ENCODE assay signal across 13 mouse cellular contexts in genomic region chr12:54600482-54600881, GRCm38 (mm10). TPM values are rescaled to one million over a fixed set of nuclear protein-coding genes. Genes with fewer than 3 reads are reported as not detected.
A peak's percentile ranks its signal among the peaks of the same experiment; 100 is the strongest.
DNase-seq lines count a peak whose midpoint lies in the region.
"Had no signal": no experiment of that assay in that cellular context is flagged by ENCODE, and none has a peak within 500 bp of the region (broad histone marks: within the 10 kb centered on the region; RNA-seq: fewer than 3 reads in every experiment).

No protein-coding gene starts in this region.

- peak; percentile 28 for DNase-seq in right cerebral cortex, adult 18-20 months
- DNase-seq in right cerebral cortex, postnatal 14 days = no peak
- DNase-seq in induced T-regulatory cell, adult 2 months (ENCODE audit: low read depth) = peak; percentile 8
- peak; percentile 86 for DNase-seq in layer of hippocampus, adult 9-11 months
- peak; percentile 49 for DNase-seq in telencephalon, adult 2 months (ENCODE audit: low read depth, low spot score)
- no peak for DNase-seq in cerebellum, adult 9-11 months
- no peak for DNase-seq in adrenal gland, postnatal 10 days
- DNase-seq: adrenal gland, adult 2 months; cerebellum, adult 18-20 months; gastrocnemius, postnatal 14 days; kidney, postnatal 36 days; liver, embryonic 13.5 days; lung, adult 2 months had no signal

RNA-seq across cellular contexts. Expression of gene Sptssa, which starts 55.9 kb away (rescaled TPM):
- 10 to 100 TPM; 76.7 to 77.1 TPM for total RNA-seq in adrenal gland, postnatal 10 days (2021)

Comparison
In these comparisons a context has a peak if more than half of its experiments do, and no peak if none do; other contexts are left out.
1. DNase-seq: peak in right cerebral cortex, adult 18-20 months (single experiment), induced T-regulatory cell, adult 2 months (single experiment), layer of hippocampus, adult 9-11 months (single experiment) and telencephalon, adult 2 months (single experiment); none in right cerebral cortex, postnatal 14 days (single experiment), cerebellum, adult 9-11 months (single experiment) and adrenal gland, postnatal 10 days (single experiment).